Mouse (Mus musculus) retina, embryonic 14.5 days (tissue): ENCODE measurements around the gene Pld4.

ENCODE experiments used
- DNase-seq: peaks from one replicate; pipeline ENCODE4 v3.0.0-alpha.2; 2015; ENCODE audit warnings: low spot score

Gene Pld4

DNA sequence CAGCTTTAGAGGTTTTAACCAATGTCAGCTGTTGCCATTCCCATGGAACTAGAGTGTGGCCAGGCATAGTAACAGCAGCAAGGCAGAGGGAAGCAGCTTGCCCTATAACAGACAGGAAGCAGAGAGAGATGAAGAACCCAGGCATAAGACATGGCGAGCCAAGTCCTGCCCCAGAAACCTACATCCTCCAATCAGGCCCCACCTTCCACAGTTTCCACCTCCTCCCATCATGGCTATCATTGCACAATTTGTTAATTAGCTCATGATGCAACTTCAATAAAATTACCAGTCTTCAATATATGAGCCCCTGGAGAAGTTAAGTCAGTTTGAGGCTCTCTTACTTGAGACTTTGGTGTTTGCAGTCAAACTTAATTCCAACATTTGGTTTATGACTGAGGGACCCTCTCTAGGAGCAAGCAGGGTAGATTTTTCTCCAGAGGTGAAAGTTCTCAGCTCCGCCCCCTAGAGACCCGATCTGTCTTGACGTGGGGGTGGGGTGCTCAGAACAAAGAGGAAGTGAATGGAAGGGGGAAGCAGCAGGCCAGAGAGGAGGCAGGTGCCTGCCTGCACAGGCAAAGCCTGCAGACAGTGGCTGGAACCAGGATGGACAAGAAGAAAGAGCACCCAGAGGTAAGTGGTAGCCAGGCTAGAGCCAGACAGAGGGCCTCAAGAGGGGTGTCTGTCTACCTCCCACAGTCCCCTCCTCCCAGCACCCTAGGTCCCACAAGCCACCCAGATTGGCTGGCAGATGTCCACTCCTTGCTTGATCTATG lies at the start of gene Pld4:
TSS of gene Pld4 (plus strand) at position 502 of the 773 bp plus-strand sequence.
- DNase-seq, result no peak

DNA sequence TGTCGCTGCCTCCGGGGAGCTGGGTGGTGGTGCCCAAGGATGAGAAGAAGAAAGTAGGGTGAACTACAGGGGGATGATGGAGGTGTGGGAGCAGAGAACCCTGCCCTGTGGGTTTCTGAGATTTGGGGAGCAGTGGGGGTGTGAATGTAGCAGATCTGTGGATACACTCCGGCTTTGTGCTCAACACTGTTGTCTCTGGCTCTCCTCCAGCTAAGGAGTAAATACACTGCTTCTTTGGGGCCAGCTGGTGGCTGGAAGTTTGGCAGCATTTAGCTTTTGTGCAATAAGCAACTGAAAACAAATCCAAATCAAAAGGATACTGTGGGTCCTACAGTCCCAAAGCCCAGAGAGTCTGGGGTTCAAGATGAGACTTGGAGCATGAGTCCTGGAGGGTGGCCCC lies 46.5 kb upstream of the Pld4 start:
- DNase-seq, result no peak

DNA sequence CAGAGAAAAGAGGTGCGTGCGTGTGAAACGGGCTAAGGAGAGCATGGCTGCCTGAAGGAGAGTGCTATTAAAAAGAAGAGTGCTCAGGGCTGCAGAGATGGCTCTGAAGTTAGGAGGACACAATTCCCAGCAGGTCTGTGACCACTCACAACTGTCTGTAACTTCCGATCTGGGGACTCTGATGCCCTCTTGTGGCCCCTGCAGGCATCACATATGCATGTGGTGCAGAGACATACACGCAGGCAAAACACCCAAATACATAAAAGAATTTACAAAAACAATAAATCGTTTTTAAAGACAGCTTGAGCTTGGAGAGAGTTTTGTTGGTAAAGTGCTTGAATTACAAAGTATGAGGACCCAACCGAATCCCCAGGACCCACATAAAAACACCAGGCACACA lies 43.3 kb upstream of the Pld4 start:
- peak; percentile 75 for DNase-seq

DNA sequence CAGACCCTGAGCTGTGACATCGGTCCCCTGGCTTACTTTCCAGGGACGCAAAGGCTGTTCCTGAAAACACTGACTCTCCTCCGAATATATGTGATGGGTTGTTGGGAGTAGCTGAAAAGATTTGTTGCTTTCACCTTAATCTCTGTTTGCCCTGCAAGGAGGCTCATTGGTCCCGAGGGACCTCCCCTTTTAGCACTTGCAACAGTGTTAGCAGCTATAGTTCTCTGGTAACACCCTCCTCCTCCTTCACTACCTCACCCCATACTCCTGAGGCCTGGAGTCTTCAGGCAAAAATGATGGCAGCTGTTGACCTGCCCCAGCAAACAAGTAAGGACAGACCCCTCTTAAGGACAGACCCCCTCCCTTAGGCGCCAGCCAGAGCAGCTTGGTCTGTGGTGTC lies 41.5 kb upstream of the Pld4 start:
- DNase-seq, result no peak

DNA sequence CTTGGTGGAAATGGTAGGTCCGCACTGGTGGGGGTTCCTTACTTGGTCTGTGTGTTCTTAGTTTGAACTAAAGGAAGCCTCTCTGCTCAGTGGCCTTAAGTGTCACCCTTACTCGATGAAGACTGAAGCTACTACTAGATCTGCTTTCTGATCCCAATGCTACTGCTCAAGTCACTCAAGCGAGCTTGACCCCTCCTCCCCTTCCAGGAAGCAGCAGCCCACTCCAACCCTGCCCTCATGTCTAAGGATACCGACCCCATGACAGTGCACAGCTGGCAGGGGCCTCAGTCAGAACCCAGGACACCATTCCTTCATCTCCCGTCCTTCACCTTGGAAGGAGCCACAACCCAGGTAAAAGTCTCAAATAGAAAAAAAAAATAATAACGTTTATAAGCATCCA lies 40.2 kb upstream of the Pld4 start, which contains the start of gene Cep170b:
TSS of gene Cep170b (plus strand) at position 240 of the 400 bp plus-strand sequence.
- DNase-seq, result no peak

DNA sequence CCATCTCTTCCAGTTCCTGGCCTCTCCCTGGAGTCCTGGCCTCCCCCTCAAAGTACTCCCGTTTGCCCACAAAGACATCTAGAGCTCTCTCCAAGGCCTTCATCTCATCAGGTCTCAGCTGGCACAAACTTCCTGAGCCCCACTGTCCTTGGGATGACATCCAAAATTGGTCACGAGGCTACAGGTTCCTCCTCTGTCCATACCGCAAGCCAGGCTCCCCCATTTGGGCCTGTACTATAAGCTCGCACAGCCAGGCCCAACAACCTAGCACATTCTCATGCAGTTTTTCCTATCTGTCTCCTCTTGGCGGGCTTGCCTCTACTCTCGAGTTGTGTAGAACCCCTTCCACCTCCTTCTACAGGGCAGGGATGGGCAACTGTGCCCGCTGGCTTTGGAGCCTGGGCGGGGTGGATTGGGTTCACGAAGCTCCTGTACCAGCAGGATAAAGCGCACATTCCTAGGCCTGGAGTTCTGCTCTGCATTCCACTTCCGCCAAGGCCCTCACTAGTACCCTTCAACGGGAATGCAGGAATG lies 39.5 kb upstream of the Pld4 start:
- no peak for DNase-seq

DNA sequence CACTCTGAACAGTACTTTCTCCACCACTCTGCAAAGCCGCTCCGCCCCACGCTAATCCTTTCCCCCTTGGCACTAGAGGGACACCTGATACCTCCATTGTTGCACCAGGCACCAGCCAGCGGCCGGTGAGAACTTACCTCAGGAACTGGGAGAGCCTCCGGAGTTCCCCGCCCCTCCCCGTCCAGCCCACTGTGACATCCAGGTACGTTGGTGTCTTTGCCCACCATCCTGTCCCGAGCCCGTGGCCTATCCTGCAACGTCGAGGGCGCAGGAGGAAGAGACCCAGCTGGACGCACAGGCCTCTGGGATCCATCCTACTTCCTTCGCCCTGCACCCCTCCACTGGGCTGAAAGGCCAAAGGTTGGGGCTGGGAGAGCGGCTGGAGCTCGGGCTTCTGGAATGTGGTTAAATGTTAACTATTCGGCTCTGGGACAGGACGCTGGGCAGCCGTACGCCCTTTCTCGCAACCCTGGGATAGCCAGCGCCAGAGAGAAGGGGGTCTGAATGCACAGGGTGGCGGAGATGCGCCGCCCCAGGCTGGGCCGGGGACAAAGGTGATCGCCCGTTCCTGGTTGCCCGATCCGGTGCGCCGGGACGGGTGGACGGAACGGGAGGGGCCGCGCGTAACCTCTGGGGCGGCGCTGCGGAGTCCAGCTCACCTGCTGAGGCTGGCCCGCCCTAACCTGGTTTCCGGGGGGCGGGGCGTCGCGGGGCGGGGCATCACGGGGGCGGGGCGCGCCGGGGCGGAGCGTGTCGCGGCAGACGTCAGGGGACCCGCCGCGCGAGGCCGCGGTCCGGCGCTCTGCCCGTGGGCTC lies 38.8 kb upstream of the Pld4 start:
- DNase-seq, result peak; percentile 67

DNA sequence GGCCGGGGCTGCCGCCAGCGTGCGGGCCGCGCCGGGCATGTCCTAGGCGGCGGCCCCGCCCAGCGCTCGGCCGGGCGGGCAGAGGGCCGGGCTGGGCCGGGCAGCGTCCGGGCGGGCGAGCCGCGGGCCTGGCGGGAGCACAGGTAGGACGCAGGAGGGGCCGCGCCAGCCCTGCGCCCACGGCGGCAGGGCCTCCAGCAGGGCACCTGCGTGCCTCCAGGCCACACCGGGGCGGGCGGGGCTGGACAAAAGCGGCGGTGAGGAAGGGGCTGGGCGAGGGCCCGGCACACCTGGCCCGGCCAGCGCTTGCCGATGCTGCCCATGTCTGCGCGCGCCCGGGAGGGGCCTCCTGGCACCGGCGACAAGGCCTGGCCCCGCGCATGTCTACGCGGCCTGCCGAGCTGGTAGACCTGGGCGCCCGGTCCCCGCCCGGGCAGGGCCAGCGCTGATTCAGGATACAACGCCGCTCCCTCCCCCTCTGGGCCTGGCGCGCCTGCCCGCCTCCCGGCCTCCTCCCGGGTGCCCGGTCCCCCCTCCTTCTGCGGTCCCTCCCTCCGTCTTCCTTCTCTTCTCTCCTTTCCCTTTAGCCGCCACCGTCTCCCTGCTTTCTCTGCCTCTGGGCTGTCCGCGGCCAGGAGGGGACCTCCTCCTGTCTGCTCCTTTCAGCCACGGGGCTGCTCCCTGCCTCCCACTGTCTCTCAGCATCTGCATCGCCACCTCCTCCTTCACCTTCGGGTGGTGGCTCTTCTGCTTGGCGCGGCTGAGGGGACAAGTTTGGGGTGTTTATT lies 38.0 kb upstream of the Pld4 start:
- DNase-seq, result peak; percentile 33

DNA sequence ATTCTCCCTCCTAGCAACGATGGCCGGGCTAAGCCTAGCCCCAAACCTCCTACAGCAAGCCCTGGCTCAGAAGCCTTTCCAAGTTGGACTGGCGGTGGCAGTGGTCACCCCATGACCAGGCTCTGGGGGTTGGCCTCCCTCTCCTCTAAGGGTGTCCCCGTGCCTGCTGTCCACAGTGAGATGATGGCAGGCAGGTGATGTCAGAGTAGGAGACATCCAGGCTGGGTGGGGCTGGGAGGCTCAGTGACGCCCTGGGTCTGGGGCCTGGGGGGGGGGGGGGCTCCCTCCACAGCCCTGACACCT lies 37.5 kb upstream of the Pld4 start:
- no peak for DNase-seq

DNA sequence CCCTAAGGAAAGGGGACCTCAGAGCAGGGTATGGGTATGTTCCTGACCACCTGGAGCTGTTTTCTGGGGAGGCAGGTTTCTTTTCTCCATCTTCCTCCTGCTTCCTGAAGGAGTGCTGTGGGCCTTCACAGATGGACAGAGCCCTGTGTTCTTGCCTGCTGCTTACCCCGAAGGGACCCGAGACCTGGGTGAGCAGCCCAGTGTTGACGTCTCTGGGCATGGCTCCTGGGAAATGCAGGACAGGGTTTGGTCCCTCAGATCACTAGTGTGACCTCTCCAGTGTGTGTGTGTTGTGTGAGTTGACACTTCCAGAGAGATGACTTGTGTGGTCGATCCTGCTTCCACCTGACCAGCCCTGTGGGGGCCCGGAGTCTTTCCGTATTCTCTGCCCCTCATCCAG lies 37.0 kb upstream of the Pld4 start:
- DNase-seq, result no peak

DNA sequence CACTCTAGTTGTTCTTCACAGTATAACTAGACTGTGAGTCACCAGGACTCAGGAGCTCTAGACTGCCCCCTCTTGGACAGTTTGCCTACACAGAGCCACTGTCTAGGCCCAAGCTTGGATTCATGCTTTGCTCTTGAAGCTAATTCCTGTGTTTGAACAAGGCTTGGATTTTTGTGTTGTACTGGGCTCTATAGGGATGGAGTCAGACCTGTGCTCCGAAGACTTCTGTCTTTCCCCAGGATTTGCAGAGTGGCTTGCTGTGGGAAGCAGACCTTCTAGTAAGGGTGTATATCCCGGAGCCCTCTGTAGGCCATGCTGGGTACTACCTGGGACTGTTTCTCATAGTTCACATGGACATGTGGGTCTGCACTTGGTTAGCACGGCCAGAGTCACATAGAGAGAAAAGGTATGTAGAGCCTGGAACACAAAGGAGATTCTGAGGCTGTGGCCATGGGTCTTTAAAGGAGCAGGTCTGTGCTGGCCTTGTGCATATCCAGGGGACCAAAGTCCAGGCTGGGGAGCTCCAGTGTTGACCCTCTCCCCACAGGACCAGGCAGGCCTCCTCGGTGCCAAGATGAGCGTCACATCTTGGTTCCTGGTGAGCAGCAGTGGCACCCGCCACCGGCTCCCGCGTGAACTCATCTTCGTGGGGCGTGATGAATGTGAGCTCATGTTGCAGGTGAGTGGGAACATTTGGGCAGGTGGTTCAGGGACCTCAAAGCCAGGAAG lies 36.2 kb upstream of the Pld4 start:
- peak; percentile 87 for DNase-seq

DNA sequence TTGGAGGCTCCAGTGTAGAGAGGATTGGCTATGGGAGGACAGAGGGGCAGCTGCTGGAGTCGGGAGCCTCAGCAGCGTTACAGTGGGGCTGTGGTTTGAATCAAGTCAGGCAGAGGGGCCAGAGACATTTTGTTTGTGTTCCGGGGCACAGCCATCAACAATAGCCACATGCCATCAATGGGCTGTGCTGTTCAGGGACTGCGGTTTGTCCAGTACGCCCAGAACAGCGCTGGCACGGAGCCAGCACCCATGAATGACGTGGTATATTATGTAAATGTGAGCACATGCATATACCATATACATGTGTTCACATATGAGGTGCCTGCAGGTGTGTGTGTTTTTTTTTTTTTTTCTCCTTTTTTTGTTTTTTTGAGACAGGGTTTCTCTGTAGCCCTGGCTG lies 32.7 kb upstream of the Pld4 start:
- DNase-seq, result no peak

DNA sequence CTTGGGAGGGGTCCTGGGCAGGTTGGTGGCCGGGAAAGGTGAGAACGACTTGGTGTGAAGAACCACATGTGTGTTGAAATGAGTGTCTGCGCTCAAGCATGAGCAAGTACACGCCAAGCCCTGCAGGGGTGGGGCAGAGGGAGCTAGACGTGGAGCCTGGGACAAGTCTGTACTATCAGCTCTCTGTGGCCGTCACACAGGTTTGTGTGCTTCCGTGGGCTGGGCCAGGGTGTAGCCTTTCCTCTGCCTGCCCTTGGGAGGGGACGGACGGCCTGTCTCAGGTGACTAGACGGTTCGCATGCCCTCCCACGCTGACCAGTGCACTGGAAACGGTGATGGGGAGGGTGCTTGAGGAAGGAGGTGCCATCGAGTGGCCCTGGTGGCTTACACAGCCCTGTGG lies 29.6 kb upstream of the Pld4 start:
- DNase-seq, result no peak

DNA sequence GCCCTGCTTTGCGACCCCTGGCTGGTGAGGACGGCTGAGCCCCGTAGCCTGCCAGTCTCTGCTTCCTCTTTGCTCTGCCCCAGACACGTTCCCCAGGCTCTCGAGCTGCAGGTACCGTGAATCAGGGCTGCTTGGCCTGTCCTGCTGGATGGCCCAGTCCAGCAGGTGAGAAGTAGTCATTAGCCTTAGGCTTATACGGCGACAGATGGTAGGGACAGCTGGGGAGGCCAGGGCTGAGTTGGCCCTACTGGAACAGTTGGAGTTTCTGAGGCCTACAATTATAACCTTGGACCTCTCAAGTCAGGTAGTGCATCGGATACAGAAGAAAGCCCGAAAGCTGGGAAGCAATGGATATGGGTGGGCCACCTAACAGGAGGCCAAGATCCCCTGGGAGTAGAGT lies 27.9 kb upstream of the Pld4 start:
- no peak for DNase-seq

DNA sequence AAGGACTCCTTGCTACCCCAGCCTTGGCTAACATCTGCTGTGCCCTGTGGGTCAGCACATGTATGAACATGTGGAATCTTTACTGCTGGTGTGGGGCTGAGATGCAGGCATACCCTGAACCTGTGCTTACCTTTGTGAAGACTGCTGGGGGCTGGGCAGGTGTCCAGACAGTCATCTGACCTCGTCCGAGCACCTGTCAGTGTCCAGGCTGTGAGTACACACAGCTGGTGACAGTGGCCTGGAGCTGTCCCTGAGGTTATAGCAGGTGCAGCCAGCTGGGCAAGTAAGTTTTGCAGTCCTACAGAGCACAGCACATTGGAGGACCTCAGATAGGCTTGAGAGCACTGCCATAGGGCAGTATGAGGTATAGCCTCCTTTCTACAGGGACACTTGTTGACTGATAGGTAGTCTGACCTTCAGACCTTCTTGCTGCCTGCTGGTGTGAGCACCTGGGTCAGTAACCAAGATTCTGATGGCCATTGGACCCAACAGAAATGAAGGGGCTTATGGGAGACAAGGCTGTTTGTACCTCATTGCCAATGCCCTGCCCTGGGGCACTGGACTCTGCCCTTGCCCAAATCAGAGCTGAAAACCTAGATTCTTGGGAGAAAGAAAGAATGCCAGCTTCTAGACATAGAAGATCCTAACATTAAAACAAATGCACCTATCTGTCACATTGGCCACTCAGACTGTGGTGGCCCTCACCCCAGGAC lies 26.2 kb upstream of the Pld4 start:
- DNase-seq, result no peak

DNA sequence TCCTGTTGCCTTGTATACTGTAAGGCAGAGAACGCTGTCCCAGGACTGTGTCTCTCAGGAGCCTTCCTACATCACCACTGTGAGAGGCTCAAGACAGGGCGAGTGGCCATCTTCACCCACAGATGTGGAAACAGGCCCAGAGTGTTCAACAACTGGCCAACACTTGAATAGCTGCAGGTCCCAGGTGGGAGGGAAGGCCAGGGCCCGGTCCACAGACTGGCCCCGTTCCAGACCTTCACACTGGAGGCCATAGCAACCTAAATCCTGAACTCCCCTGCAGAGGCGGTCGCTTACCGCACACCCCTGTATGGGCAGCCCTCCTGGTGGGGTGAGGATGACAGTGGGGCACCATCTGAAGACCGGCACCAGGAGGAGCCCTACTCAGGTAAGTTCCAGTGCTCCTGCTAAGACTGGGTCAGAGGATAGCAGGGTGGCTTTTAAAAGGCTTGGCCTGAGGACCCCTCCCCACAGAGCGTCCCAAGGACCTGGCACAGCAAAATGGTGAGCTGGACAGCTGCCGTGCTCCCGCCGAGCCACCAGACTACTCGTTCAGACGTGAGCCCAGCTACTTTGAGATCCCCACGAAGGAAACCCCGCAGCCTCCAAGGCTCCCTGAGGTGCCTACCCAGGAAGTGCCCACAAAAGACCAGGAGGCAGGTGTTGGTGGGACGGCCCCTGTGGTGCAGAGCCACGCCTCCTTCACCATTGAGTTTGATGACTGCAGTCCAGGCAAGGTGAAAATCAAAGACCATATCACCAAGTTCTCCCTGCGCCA lies 25.4 kb upstream of the Pld4 start:
- DNase-seq, result no peak

DNA sequence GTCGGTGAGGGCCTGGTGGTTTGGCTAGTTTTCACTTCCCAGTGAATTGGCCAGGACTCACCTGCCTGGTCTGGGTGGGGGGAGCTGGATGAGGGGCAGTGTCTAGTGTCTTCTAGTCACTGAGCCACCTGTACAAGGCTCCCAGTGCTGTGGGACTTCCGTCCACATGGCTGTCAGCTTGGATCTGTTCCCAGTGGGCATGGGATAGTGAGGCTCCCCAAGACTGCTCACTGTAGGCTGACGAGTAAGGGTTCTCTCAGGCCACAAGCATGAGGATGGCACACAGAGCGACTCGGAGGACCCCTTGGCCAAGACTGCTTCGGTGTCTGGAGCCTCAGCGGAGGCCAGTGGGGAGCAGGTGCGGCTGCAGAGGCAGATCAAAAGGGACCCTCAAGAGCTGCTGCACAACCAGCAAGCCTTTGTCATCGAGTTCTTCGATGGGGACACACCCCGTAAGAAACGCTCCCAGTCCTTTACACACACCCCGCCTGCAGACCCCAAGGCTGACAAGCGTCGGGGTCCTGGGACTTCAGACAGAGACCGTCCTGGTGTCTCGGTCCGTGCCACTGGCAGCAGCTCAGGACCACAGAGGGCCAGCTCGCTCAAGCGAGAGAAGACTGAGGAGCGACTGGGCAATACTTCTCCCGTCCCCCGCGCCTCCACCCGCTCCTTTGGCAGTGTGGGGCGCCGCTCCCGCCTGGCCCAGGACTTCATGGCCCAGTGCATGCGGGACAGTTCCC lies 24.4 kb upstream of the Pld4 start:
- DNase-seq, result no peak

DNA sequence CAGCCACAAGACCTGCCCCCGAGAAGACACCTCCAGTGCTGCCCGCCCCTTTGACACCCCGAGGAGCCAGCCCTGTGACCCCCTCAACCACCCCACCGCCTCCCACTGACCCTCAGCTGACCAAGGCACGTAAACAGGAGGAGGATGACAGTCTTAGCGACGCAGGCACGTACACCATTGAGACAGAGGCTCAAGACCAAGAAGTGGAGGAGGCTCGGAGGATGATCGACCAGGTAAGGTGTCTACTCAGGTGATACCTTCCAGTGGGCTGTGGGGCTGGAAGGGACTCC lies 23.9 kb upstream of the Pld4 start:
- DNase-seq, result no peak

DNA sequence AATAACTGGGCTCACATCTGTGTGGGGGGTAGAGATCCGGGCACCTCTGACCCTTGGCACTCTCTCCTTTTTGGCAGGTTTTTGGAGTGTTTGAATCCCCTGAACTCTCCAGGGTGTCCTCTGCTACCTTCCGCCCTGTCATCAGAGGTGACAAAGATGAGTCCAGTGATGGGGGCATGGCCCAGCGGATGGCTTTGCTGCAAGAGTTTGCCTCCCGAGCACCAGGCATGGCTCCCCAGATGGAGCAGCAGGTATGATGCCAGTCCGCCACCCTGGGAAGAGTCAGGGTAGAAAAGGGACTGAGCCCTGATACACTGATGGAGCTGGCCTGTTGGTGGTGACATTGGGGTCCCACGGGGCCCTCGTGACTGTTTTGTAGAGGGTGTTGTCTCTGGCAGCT lies 23.4 kb upstream of the Pld4 start:
- DNase-seq, result no peak

DNA sequence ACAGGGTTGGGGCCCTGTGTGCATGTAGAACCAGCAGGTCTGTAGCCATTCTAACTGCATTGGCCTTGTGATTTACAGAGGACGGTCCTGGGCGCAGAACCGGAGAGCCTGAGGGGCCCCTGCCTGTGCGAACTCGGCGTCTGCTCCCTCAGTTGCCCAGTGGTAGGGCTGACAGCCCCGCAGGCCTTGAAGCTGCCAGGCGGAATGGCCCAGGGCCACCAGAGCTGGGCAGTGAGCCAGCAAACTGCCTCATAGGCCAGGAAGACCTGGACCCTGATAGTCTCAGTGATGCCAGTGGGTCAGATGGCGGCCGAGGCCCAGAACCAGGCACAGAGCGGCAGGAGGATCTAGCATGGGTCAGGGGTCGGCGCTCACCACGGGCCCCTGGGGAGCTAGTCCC lies 22.7 kb upstream of the Pld4 start:
- no peak for DNase-seq
